Mouse (Mus musculus) large intestine, adult 2 months (tissue): Measurements from ENCODE around the gene Baiap2l1. TPM values are rescaled to one million over a fixed set of nuclear protein-coding genes. Genes with fewer than 3 reads are reported as not detected.

Experiments used
- polyA plus RNA-seq: library from polyadenylated mRNA; depleted of rRNA; stranded (reverse); fragments of >200 nt; gene quantifications from 2 replicates; pipeline ENCODE4 v1.2.3, GENCODE M21; 2012; rRNA removed

Baiap2l1 gene
- polyA plus RNA-seq, 1 experiment, result 37.1 TPM

Other genes with a start within 250 kb of the Baiap2l1 start
- 11.4 and 14.1 TPM in 2 replicates for gene Bhlha15, start 167.8 kb downstream of the Baiap2l1 start, polyA plus RNA-seq
- gene Tecpr1, start 134.5 kb downstream of the Baiap2l1 start, polyA plus RNA-seq, result 20.1 and 27.6 TPM in 2 replicates
- 105 and 134 TPM in 2 replicates for gene Bri3, start 113.7 kb downstream of the Baiap2l1 start, polyA plus RNA-seq
- gene Nptx2, start 187.8 kb upstream of the Baiap2l1 start, polyA plus RNA-seq, result 2.0 and 3.5 TPM in 2 replicates